In genomic region chr1:138301920-138302319, GRCm38 (mm10) we compare ENCODE assay signal across 29 mouse cellular contexts. TPM values are rescaled to one million over a fixed set of nuclear protein-coding genes. Genes with fewer than 3 reads are reported as not detected.
"Had no signal": no experiment of that assay in that cellular context is flagged by ENCODE, and none has a peak within 500 bp of the region (broad histone marks: within the 10 kb centered on the region; RNA-seq: fewer than 3 reads in every experiment).

No protein-coding gene starts in this region.

- H3K27me3 ChIP-seq: hindbrain, embryonic 12.5 days; kidney, embryonic 15.5 days; limb, embryonic 13.5 days; limb, embryonic 15.5 days had no signal

- H3K9ac ChIP-seq: forebrain, postnatal 0 days; hindbrain, embryonic 12.5 days; hindbrain, embryonic 14.5 days; kidney, embryonic 15.5 days; limb, embryonic 13.5 days; limb, embryonic 15.5 days had no signal

- H3K4me3 ChIP-seq: heart, adult 2 months; hindbrain, embryonic 10.5 days; hindbrain, embryonic 12.5 days; kidney, embryonic 15.5 days; limb, embryonic 13.5 days; limb, embryonic 15.5 days had no signal

- H3K36me3 ChIP-seq: hindbrain, embryonic 10.5 days; hindbrain, embryonic 12.5 days; kidney, embryonic 15.5 days; limb, embryonic 13.5 days; limb, embryonic 15.5 days had no signal

- H3K4me2 ChIP-seq: heart, embryonic 11.5 days; hindbrain, embryonic 12.5 days; hindbrain, embryonic 14.5 days; kidney, embryonic 15.5 days; limb, embryonic 13.5 days; limb, embryonic 15.5 days had no signal

- ATAC-seq: forebrain, postnatal 0 days; hindbrain, embryonic 16.5 days; intestine, embryonic 16.5 days had no signal

- H3K4me1 ChIP-seq: hindbrain, embryonic 10.5 days; hindbrain, embryonic 12.5 days; kidney, embryonic 15.5 days; limb, embryonic 15.5 days had no signal

- DNase-seq: forebrain, postnatal 0 days; gastrocnemius, postnatal 14 days; gastrocnemius, postnatal 36 days; heart, adult 11 months; heart, adult 2 months; heart, postnatal 10 days; heart, postnatal 4 days; kidney, adult 11 months; kidney, adult 2 months; kidney, adult 9 months; kidney, postnatal 14 days; kidney, postnatal 36 days; layer of hippocampus, adult 9-11 months; layer of hippocampus, postnatal 36 days; left cerebral cortex, postnatal 4 days had no signal

- H3K27ac ChIP-seq: heart, adult 2 months; hindbrain, embryonic 10.5 days; hindbrain, embryonic 12.5 days; hindbrain, embryonic 14.5 days; kidney, embryonic 15.5 days; kidney, postnatal 0 days; limb, embryonic 13.5 days; limb, embryonic 15.5 days had no signal

- H3K9me3 ChIP-seq: hindbrain, embryonic 10.5 days; hindbrain, embryonic 12.5 days; kidney, embryonic 15.5 days; limb, embryonic 13.5 days; limb, embryonic 15.5 days had no signal

RNA-seq across cellular contexts. Expression of gene Atp6v1g3, which starts 28.4 kb away (rescaled TPM):
- polyA plus RNA-seq: forebrain, postnatal 0 days; heart, adult 2 months; heart, embryonic 11.5 days; heart, embryonic 14.5 days; heart, embryonic 16.5 days; hindbrain, embryonic 10.5 days; hindbrain, embryonic 12.5 days; hindbrain, embryonic 14.5 days; hindbrain, embryonic 16.5 days; intestine, embryonic 14.5 days; intestine, embryonic 16.5 days; large intestine, adult 2 months had no signal
